Mouse (Mus musculus): ENCODE measurements around the gene Gm10720. TPM values are rescaled to one million over a fixed set of nuclear protein-coding genes. Genes with fewer than 3 reads are reported as not detected.
"Not testable (repeated sequence)": the region's sequence is repeated elsewhere in the genome, so short reads cannot be mapped to it uniquely, and the experiment has no call there.

The Gm10720 gene
- polyA plus RNA-seq (2015; fragmentation: Nextera tagmentation; extraction: Ambion mirVana), result not detected in 2 replicates

GRCm38 (mm10) chr9:3015354-3015753, at the start of gene Gm10720:
Gene Gm10720, plus strand, starts transcription at chr9:3015654.
- ATAC-seq (ENCODE audit: insufficient number of reproducible peaks, low FRiP score, low TSS enrichment, low read depth); H3K27ac ChIP-seq; H3K9me3 ChIP-seq; H3K9ac ChIP-seq; H3K4me1 ChIP-seq; H3K27me3 ChIP-seq; H3K4me3 ChIP-seq; H3K4me2 ChIP-seq; H3K36me3 ChIP-seq: not testable (repeated sequence)
- WGBS, result 70% methylated on average over 5 of the region's 9 CpGs

DNA sequence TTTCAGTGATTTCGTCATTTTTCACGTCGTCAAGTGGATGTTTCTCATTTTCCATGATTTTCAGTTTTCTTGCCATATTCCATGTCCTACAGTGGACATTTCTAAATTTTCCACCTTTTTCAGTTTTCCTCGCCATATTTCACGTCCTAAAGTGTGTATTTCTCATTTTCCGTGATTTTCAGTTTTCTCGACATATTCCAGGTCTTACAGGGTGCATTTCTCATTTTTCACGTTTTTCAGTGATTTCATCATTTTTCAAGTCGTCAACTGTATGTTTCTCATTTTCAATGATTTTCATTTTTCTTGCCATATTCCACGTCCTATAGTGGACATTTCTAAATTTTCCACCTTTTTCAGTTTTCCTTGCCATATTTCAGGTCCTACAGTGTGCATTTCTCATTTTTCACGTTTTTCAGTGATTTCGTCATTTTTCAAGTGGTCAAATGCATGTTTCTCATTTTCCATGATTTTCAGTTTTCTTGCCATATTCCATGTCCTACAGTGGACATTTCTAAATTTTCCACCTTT, 14.9 kb upstream of the Gm10720 start, which contains the start of gene Gm10722:
Gene Gm10722, plus strand, starts transcription at position 478 of the 528 bp plus-strand sequence.
- WGBS, result 72% methylated on average over 12 of the region's 12 CpGs

DNA sequence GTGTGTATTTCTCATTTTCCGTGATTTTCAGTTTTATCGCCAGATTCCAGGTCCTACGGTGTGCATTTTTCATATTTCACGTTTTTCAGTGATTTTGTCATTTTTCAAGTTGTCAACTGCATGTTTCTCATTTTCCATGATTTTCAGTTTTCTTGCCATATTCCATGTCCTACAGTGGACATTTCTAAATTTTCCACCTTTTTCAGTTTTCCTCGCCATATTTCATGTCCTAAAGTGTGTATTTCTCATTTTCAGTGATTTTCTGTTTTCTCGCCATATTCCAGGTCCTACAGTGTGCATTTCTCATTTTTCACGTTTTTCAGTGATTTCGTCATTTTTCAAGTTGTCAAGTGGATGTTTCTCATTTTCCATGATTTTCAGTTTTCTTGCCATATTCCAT, 14.4 kb upstream of the Gm10720 start:
- not testable (repeated sequence) for H3K27me3 ChIP-seq; H3K36me3 ChIP-seq; H3K4me3 ChIP-seq; H3K4me1 ChIP-seq; ATAC-seq (ENCODE audit: insufficient number of reproducible peaks, low FRiP score, low TSS enrichment, low read depth); H3K27ac ChIP-seq; H3K9ac ChIP-seq; H3K4me2 ChIP-seq; H3K9me3 ChIP-seq
- WGBS, result 64% methylated on average over 8 of the region's 8 CpGs

More for the DNA sequence above, 14.9 kb upstream of the Gm10720 start, which contains the start of gene Gm10722:
- H3K36me3 ChIP-seq; H3K27me3 ChIP-seq; H3K27ac ChIP-seq; H3K4me1 ChIP-seq; H3K4me3 ChIP-seq; H3K9me3 ChIP-seq; ATAC-seq (ENCODE audit: insufficient number of reproducible peaks, low FRiP score, low TSS enrichment, low read depth); H3K4me2 ChIP-seq; H3K9ac ChIP-seq: not testable (repeated sequence)

DNA sequence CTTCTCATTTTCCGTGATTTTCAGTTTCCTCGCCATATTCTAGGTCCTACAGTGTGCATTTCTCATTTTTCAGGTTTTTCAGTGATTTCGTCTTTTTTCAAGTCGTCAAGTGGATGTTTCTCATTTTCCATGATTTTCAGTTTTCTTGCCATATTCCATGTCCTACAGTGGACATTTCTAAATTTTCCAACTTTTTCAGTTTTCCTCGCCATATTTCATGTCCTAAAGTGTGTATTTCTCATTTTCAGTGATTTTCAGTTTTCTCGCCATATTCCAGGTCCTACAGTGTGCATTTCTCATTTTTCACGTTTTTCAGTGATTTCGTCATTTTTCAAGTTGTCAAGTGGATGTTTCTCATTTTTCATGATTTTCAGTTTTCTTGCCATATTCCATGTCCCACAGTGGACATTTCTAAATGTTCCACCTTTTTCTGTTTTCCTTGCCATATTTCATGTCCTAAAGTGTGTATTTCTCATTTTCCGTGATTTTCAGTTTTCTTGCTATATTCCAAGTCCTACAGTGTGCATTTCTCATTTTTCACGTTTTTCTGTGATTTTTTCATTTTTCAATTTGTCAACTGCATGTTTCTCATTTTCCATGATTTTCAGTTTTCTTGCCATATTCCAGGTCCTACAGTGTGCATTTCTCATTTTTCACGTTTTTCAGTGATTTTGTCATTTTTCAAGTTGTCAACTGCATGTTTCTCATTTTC, 13.3 kb upstream of the Gm10720 start:
- peak; percentile 89 for ATAC-seq (ENCODE audit: insufficient number of reproducible peaks, low FRiP score, low TSS enrichment, low read depth)
- H3K27me3 ChIP-seq, H3K4me2 ChIP-seq, H3K27ac ChIP-seq, H3K9ac ChIP-seq, H3K36me3 ChIP-seq, H3K9me3 ChIP-seq, H3K4me1 ChIP-seq, H3K4me3 ChIP-seq: not testable (repeated sequence)
- WGBS, result 70% methylated on average over 9 of the region's 11 CpGs

GRCm38 (mm10) chr9:3002794-3003396, 12.6 kb upstream of the Gm10720 start, which contains the start of gene Gm11168:
Gene Gm11168, plus strand, starts transcription at chr9:3003346.
- not testable (repeated sequence) for ATAC-seq (ENCODE audit: insufficient number of reproducible peaks, low FRiP score, low TSS enrichment, low read depth); H3K9ac ChIP-seq; H3K4me3 ChIP-seq; H3K27me3 ChIP-seq; H3K4me2 ChIP-seq; H3K27ac ChIP-seq; H3K9me3 ChIP-seq; H3K36me3 ChIP-seq; H3K4me1 ChIP-seq
- WGBS, result 69% methylated on average over 6 of the region's 14 CpGs

- 81% methylated on average over 1 of the region's 5 CpGs for WGBS
- H3K4me2 ChIP-seq, result not testable (repeated sequence)
Measured at GRCm38 (mm10) chr9:3006179-3006578, 9.3 kb upstream of the Gm10720 start.

DNA sequence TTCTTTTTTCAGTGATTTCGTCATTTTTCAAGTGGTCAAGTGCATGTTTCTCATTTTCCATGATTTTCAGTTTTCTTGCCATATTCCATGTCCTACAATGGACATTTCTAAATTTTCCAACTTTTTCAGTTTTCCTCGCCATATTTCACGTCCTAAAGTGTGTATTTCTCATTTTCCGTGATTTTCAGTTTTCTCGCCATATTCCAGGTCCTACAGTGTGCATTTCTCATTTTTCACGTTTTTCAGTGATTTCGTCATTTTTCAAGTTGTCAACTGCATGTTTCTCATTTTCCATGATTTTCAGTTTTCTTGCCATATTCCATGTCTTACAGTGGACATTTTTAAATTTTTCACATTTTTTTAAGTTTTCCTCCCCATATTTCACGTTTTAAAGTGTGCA, 8.8 kb upstream of the Gm10720 start:
- WGBS, result 72% methylated on average over 8 of the region's 8 CpGs
- H3K27ac ChIP-seq, H3K9ac ChIP-seq, H3K4me2 ChIP-seq, H3K36me3 ChIP-seq, H3K4me1 ChIP-seq, H3K4me3 ChIP-seq, H3K27me3 ChIP-seq, H3K9me3 ChIP-seq: not testable (repeated sequence)
- peak; percentile 74; the same call in 1 of the 2 replicates for ATAC-seq (ENCODE audit: insufficient number of reproducible peaks, low FRiP score, low TSS enrichment, low read depth)

More at GRCm38 (mm10) chr9:3006179-3006578, 9.3 kb upstream of the Gm10720 start:
- not testable (repeated sequence) for H3K4me3 ChIP-seq; H3K36me3 ChIP-seq; H3K4me1 ChIP-seq; H3K9ac ChIP-seq; H3K9me3 ChIP-seq; ATAC-seq (ENCODE audit: insufficient number of reproducible peaks, low FRiP score, low TSS enrichment, low read depth); H3K27ac ChIP-seq; H3K27me3 ChIP-seq

DNA sequence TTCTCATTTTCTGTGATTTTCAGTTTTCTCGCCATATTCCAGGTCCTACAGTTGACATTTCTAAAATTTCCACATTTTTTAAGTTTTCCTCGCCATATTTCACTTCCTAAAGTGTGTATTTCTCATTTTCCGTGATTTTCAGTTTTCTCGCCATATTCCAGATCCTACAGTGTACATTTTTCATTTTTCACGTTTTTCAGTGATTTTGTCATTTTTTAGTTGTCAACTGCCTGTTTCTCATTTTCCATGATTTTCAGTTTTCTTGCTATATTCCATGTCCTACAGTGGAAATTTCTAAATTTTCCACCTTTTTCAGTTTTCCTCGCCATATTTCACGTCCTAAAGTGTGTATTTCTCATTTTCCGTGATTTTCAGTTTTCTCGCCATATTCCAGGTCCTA, 8.2 kb upstream of the Gm10720 start:
- H3K4me2 ChIP-seq; H3K9me3 ChIP-seq; H3K4me3 ChIP-seq; H3K4me1 ChIP-seq; H3K9ac ChIP-seq; H3K36me3 ChIP-seq; ATAC-seq (ENCODE audit: insufficient number of reproducible peaks, low FRiP score, low TSS enrichment, low read depth); H3K27ac ChIP-seq; H3K27me3 ChIP-seq: not testable (repeated sequence)
- 76% methylated on average over 8 of the region's 9 CpGs for WGBS

GRCm38 (mm10) chr9:3009331-3009730, 6.1 kb upstream of the Gm10720 start:
- H3K36me3 ChIP-seq, H3K4me2 ChIP-seq, H3K27ac ChIP-seq, H3K4me1 ChIP-seq, H3K4me3 ChIP-seq, H3K9me3 ChIP-seq, H3K27me3 ChIP-seq, H3K9ac ChIP-seq: not testable (repeated sequence)
- ATAC-seq (ENCODE audit: insufficient number of reproducible peaks, low FRiP score, low TSS enrichment, low read depth), result peak; percentile 60; the same call in 1 of the 2 replicates
- no CpG with 5 or more reads among the region's 5 CpGs for WGBS

GRCm38 (mm10) chr9:3012054-3012621, 3.3 kb upstream of the Gm10720 start:
- not testable (repeated sequence) for H3K4me1 ChIP-seq; H3K27ac ChIP-seq; H3K4me3 ChIP-seq; H3K9ac ChIP-seq; H3K9me3 ChIP-seq; H3K27me3 ChIP-seq; ATAC-seq (ENCODE audit: insufficient number of reproducible peaks, low FRiP score, low TSS enrichment, low read depth); H3K36me3 ChIP-seq; H3K4me2 ChIP-seq
- WGBS, result 88% methylated on average over 3 of the region's 7 CpGs

DNA sequence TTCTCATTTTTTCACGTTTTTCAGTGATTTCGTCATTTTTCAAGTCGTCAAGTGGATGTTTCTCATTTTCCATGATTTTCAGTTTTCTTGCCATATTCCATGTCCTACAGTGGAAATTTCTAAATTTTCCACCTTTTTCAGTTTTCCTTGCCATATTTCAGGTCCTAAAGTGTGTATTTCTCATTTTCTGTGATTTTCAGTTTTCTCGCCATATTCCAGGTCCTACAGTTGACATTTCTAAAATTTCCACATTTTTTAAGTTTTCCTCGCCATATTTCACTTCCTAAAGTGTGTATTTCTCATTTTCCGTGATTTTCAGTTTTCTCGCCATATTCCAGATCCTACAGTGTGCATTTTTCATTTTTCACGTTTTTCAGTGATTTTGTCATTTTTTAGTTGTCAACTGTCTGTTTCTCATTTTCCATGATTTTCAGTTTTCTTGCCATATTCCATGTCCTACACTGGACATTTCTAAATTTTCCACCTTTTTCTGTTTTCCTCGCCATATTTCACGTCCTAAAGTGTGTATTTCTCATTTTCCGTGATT, 2.6 kb upstream of the Gm10720 start, which contains the start of gene Gm10721:
Gene Gm10721, plus strand, starts transcription at position 408 of the 547 bp plus-strand sequence.
- no CpG with 5 or more reads among the region's 11 CpGs for WGBS
- not testable (repeated sequence) for H3K4me1 ChIP-seq, H3K4me2 ChIP-seq, H3K36me3 ChIP-seq, H3K27me3 ChIP-seq, H3K9ac ChIP-seq, H3K4me3 ChIP-seq, H3K27ac ChIP-seq, H3K9me3 ChIP-seq
- peak; percentile 75 for ATAC-seq (ENCODE audit: insufficient number of reproducible peaks, low FRiP score, low TSS enrichment, low read depth)

- not testable (repeated sequence) for H3K4me3 ChIP-seq; H3K27me3 ChIP-seq; H3K27ac ChIP-seq; H3K36me3 ChIP-seq; H3K9me3 ChIP-seq; H3K4me1 ChIP-seq; ATAC-seq (ENCODE audit: insufficient number of reproducible peaks, low FRiP score, low TSS enrichment, low read depth); H3K9ac ChIP-seq; H3K4me2 ChIP-seq
- WGBS, result 79% methylated on average over 6 of the region's 6 CpGs
Measured at GRCm38 (mm10) chr9:3015896-3016295, 442 bp downstream of the Gm10720 start.

All from limb, embryonic 15.5 days (tissue).